Mouse (Mus musculus) MEL (cell line): ENCODE results near the gene Nelfb. TPM values are rescaled to one million over a fixed set of nuclear protein-coding genes. Genes with fewer than 3 reads are reported as not detected.
A peak's percentile ranks its signal among the peaks of the same experiment; 100 is the strongest.

ENCODE experiments used
- DNase-seq: peaks from one replicate; pipeline ENCODE4 v3.0.0; 2011; ENCODE audit warnings: low read depth, low spot score
- H3K27ac ChIP-seq: 2 replicates; pipeline ENCODE4 v1.5.1; 2012; ENCODE audit warnings: low read depth, mild to moderate bottlenecking, control low read depth, low read length, moderate library complexity; ENCODE audit not compliant: control insufficient read depth
- H3K27me3 ChIP-seq, 2 experiments: fragments of 150-350 bp in 1 of 2; sonication (generic) in 1 of 2; 2 replicates each; pipeline ENCODE4 v1.6.1; 2012; ENCODE audit warnings: low read length in 2 of 2, mild to moderate bottlenecking in 2 of 2, improper control_type of control experiment in 1 of 2, moderate library complexity in 1 of 2; ENCODE audit not compliant: insufficient read depth in 2 of 2, control insufficient read depth in 1 of 2
- H3K36me3 ChIP-seq, 2 experiments: 2 replicates each; pipeline ENCODE4 v1.6.1; 2012 to 2014; ENCODE audit warnings: low read length in 2 of 2, improper control_type of control experiment in 1 of 2, inconsistent platforms in 1 of 2, mild to moderate bottlenecking in 1 of 2; ENCODE audit not compliant: insufficient read depth in 2 of 2, control insufficient read depth in 1 of 2
- H3K4me1 ChIP-seq, 2 experiments: fragments of 150-350 bp in 1 of 2; sonication (generic) in 1 of 2; 2 replicates each; pipeline ENCODE4 v1.6.1; 2012; ENCODE audit warnings: low read length in 2 of 2, improper control_type of control experiment in 1 of 2, mild to moderate bottlenecking in 1 of 2; ENCODE audit not compliant: insufficient read depth in 2 of 2, control insufficient read depth in 1 of 2
- H3K4me3 ChIP-seq, 2 experiments: fragments of 150-350 bp in 1 of 2; sonication (generic) in 1 of 2; 2 replicates each; pipeline ENCODE4 v1.5.1; 2012; ENCODE audit warnings: low read depth in 2 of 2, low read length in 2 of 2, mild to moderate bottlenecking in 2 of 2, moderate library complexity in 2 of 2, control low read depth in 1 of 2, improper control_type of control experiment in 1 of 2; ENCODE audit not compliant: control insufficient read depth in 1 of 2, insufficient read depth in 1 of 2
- H3K79me2 ChIP-seq: 2 replicates; pipeline ENCODE4 v1.6.1; 2012; ENCODE audit warnings: mild to moderate bottlenecking, low read length, moderate library complexity; ENCODE audit not compliant: control insufficient read depth, poor library complexity, insufficient read depth
- H3K9ac ChIP-seq: 2 replicates; pipeline ENCODE4 v1.6.1; 2012; ENCODE audit warnings: low read depth, mild to moderate bottlenecking, control low read depth, low read length, moderate library complexity; ENCODE audit not compliant: control insufficient read depth, poor library complexity, severe bottlenecking
- H3K9me3 ChIP-seq: fragments of 150-350 bp; sonication (generic); replicated peaks from 2 replicates; pipeline ENCODE4 v1.6.1; 2012; ENCODE audit warnings: mild to moderate bottlenecking, low read length, improper control_type of control experiment, moderate library complexity; ENCODE audit not compliant: insufficient read depth
- BHLHE40 ChIP-seq: IDR thresholded peaks from 2 replicates; pipeline ENCODE4 v1.6.1; 2012; ENCODE audit warnings: low read depth, mild to moderate bottlenecking, inconsistent platforms, low read length, improper control_type of control experiment, borderline replicate concordance
- CHD1 ChIP-seq: IDR thresholded peaks from 2 replicates; pipeline ENCODE4 v1.6.1; 2012; ENCODE audit warnings: low read depth, mild to moderate bottlenecking, inconsistent platforms, low read length, improper control_type of control experiment
- CHD2 ChIP-seq: IDR thresholded peaks from 2 replicates; pipeline ENCODE4 v1.6.1; 2011; ENCODE audit warnings: low read length, improper control_type of control experiment
- CTCF ChIP-seq, 3 experiments: IDR thresholded peaks in 2 of 3; conservative IDR thresholded peaks in 1 of 3; 2 replicates each; pipeline ENCODE4 v1.5.1; 2011 to 2012; ENCODE audit warnings: low read length in 3 of 3, low read depth in 2 of 3, mild to moderate bottlenecking in 2 of 3, improper control_type of control experiment in 1 of 3, inconsistent platforms in 1 of 3, mixed read lengths in 1 of 3, moderate library complexity in 1 of 3; ENCODE audit not compliant: control insufficient read depth in 1 of 3, insufficient read depth in 1 of 3, poor library complexity in 1 of 3, severe bottlenecking in 1 of 3
- E2F4 ChIP-seq: IDR thresholded peaks from 2 replicates; pipeline ENCODE4 v1.6.1; 2011; ENCODE audit warnings: low read depth, low read length, improper control_type of control experiment, borderline replicate concordance
- ELF1 ChIP-seq: IDR thresholded peaks from 2 replicates; pipeline ENCODE4 v1.6.1; 2014; ENCODE audit warnings: low read depth, mild to moderate bottlenecking, inconsistent platforms, low read length, improper control_type of control experiment, moderate library complexity
- EP300 ChIP-seq, 2 experiments: IDR thresholded peaks; 2 replicates each; pipeline ENCODE4 v1.6.1; 2011; ENCODE audit warnings: improper control_type of control experiment in 2 of 2, low read length in 2 of 2, low read depth in 1 of 2, mild to moderate bottlenecking in 1 of 2
- ETS1 ChIP-seq: IDR thresholded peaks from 2 replicates; pipeline ENCODE4 v1.6.1; 2012; ENCODE audit warnings: low read depth, mild to moderate bottlenecking, inconsistent platforms, low read length, improper control_type of control experiment, moderate library complexity
- GABPA ChIP-seq: IDR thresholded peaks from 2 replicates; pipeline ENCODE4 v1.6.1; 2012; ENCODE audit warnings: low read depth, mild to moderate bottlenecking, inconsistent platforms, low read length, improper control_type of control experiment, moderate library complexity
- GATA1 ChIP-seq: IDR thresholded peaks from 2 replicates; pipeline ENCODE4 v1.6.1; 2011; ENCODE audit warnings: low read depth, low read length, improper control_type of control experiment
- HCFC1 ChIP-seq: IDR thresholded peaks from 2 replicates; pipeline ENCODE4 v1.6.1; 2012; ENCODE audit warnings: low read depth, mild to moderate bottlenecking, inconsistent platforms, low read length, improper control_type of control experiment, moderate library complexity
- JUND ChIP-seq: IDR thresholded peaks from 2 replicates; pipeline ENCODE4 v1.6.1; 2011; ENCODE audit warnings: low read depth, mild to moderate bottlenecking, improper control_type of control experiment, low read length
- KAT2A ChIP-seq: conservative IDR thresholded peaks from 2 replicates; pipeline ENCODE4 v1.6.1; 2012; ENCODE audit warnings: low read depth, low read length, improper control_type of control experiment, inconsistent platforms
- MAFK ChIP-seq: IDR thresholded peaks from 2 replicates; pipeline ENCODE4 v1.6.1; 2011; ENCODE audit warnings: low read depth, mild to moderate bottlenecking, low read length, improper control_type of control experiment, borderline replicate concordance
- MAX ChIP-seq: IDR thresholded peaks from 2 replicates; pipeline ENCODE4 v1.6.1; 2011; ENCODE audit warnings: low read length, improper control_type of control experiment
- MAZ ChIP-seq: IDR thresholded peaks from 2 replicates; pipeline ENCODE4 v1.6.1; 2012; ENCODE audit warnings: low read depth, mild to moderate bottlenecking, inconsistent platforms, low read length, improper control_type of control experiment
- MEF2A ChIP-seq: IDR thresholded peaks from 2 replicates; pipeline ENCODE4 v1.6.1; 2014; ENCODE audit warnings: low read depth, mild to moderate bottlenecking, inconsistent platforms, low read length, improper control_type of control experiment; ENCODE audit not compliant: poor library complexity, insufficient replicate concordance, severe bottlenecking; ENCODE audit errors: extremely low read depth
- MXI1 ChIP-seq: IDR thresholded peaks from 2 replicates; pipeline ENCODE4 v1.6.1; 2011; ENCODE audit warnings: mild to moderate bottlenecking, low read depth, low read length, improper control_type of control experiment
- MYB ChIP-seq: IDR thresholded peaks from 2 replicates; pipeline ENCODE4 v1.6.1; 2011; ENCODE audit warnings: mild to moderate bottlenecking, low read depth, low read length, improper control_type of control experiment
- MYC ChIP-seq: IDR thresholded peaks from 2 replicates; pipeline ENCODE4 v1.6.1; 2011; ENCODE audit warnings: low read depth, mild to moderate bottlenecking, low read length, improper control_type of control experiment, moderate library complexity
- NELFE ChIP-seq: IDR thresholded peaks from 2 replicates; pipeline ENCODE4 v1.6.1; 2011; ENCODE audit warnings: low read depth, low read length, improper control_type of control experiment
- POLR2A ChIP-seq, 2 experiments: IDR thresholded peaks; 2 replicates each; pipeline ENCODE4 v1.6.1; 2011 to 2012; ENCODE audit warnings: low read length in 2 of 2, mild to moderate bottlenecking in 2 of 2, control low read depth in 1 of 2, improper control_type of control experiment in 1 of 2, low read depth in 1 of 2, moderate library complexity in 1 of 2; ENCODE audit not compliant: control insufficient read depth in 1 of 2, insufficient read depth in 1 of 2, poor library complexity in 1 of 2
- POLR2AphosphoS2 ChIP-seq: IDR thresholded peaks from 2 replicates; pipeline ENCODE4 v1.6.1; 2011; ENCODE audit warnings: low read length, improper control_type of control experiment
- RAD21 ChIP-seq: IDR thresholded peaks from 2 replicates; pipeline ENCODE4 v1.6.1; 2011; ENCODE audit warnings: mild to moderate bottlenecking, low read depth, low read length, improper control_type of control experiment
- RCOR1 ChIP-seq: IDR thresholded peaks from 2 replicates; pipeline ENCODE4 v1.6.1; 2012; ENCODE audit warnings: low read depth, mild to moderate bottlenecking, inconsistent platforms, low read length, improper control_type of control experiment
- SIN3A ChIP-seq: IDR thresholded peaks from 2 replicates; pipeline ENCODE4 v1.6.1; 2012; ENCODE audit warnings: low read length, improper control_type of control experiment, inconsistent platforms
- SMC3 ChIP-seq: IDR thresholded peaks from 2 replicates; pipeline ENCODE4 v1.6.1; 2011; ENCODE audit warnings: low read depth, low read length, improper control_type of control experiment
- TAL1 ChIP-seq: IDR thresholded peaks from 2 replicates; pipeline ENCODE4 v1.6.1; 2012; ENCODE audit warnings: mild to moderate bottlenecking, inconsistent platforms, low read length, moderate library complexity, mixed read lengths
- TBP ChIP-seq: IDR thresholded peaks from 2 replicates; pipeline ENCODE4 v1.8.0; 2011; ENCODE audit warnings: low read depth, low read length, improper control_type of control experiment
- TCF12 ChIP-seq: IDR thresholded peaks from 2 replicates; pipeline ENCODE4 v1.6.1; 2014; ENCODE audit warnings: low read depth, mild to moderate bottlenecking, inconsistent platforms, low read length, improper control_type of control experiment, moderate library complexity
- UBTF ChIP-seq: IDR thresholded peaks from 2 replicates; pipeline ENCODE4 v1.6.1; 2012; ENCODE audit warnings: low read depth, mild to moderate bottlenecking, inconsistent platforms, low read length, improper control_type of control experiment, moderate library complexity, borderline replicate concordance; ENCODE audit not compliant: insufficient read depth
- USF1 ChIP-seq: IDR thresholded peaks from 2 replicates; pipeline ENCODE4 v1.6.1; 2014; ENCODE audit warnings: low read depth, mild to moderate bottlenecking, inconsistent platforms, low read length, improper control_type of control experiment, moderate library complexity
- USF2 ChIP-seq, 2 experiments: IDR thresholded peaks; 2 replicates each; pipeline ENCODE4 v1.6.1; 2011 to 2012; ENCODE audit warnings: improper control_type of control experiment in 2 of 2, low read length in 2 of 2, borderline replicate concordance in 1 of 2, inconsistent platforms in 1 of 2, low read depth in 1 of 2, mild to moderate bottlenecking in 1 of 2; ENCODE audit not compliant: insufficient read depth in 1 of 2
- ZKSCAN1 ChIP-seq: IDR thresholded peaks from 2 replicates; pipeline ENCODE4 v1.6.1; 2012; ENCODE audit warnings: low read depth, mild to moderate bottlenecking, inconsistent platforms, low read length, improper control_type of control experiment, moderate library complexity
- ZMIZ1 ChIP-seq: IDR thresholded peaks from 2 replicates; pipeline ENCODE4 v1.6.1; 2012; ENCODE audit warnings: low read depth, mild to moderate bottlenecking, inconsistent platforms, low read length, improper control_type of control experiment, moderate library complexity
- ZNF384 ChIP-seq: IDR thresholded peaks from 2 replicates; pipeline ENCODE4 v1.6.1; 2012; ENCODE audit warnings: low read depth, mild to moderate bottlenecking, inconsistent platforms, low read length, improper control_type of control experiment
- polyA plus RNA-seq, 2 experiments: library from polyadenylated mRNA; stranded (reverse) in 1 of 2; unstranded in 1 of 2; fragments of >175 nt in 1 of 2; fragments of >200 nt in 1 of 2; gene quantifications; 2 replicates each; pipeline versions ENCODE4 v1.2.1 to v1.2.4; 2012; ENCODE audit warnings: low replicate concordance in 2 of 2, low read depth in 1 of 2; ENCODE audit not compliant: insufficient read length in 2 of 2, insufficient read depth in 1 of 2, missing spikeins in 1 of 2
- total RNA-seq: library from RNA; depleted of rRNA; stranded (reverse); fragments of 300-350 nt; gene quantifications from 2 replicates; pipeline ENCODE4 v1.2.3, GENCODE M21; 2012; rRNA removed

The Nelfb gene
- total RNA-seq (62.9 and 63.1 TPM in 2 replicates), polyA plus RNA-seq (10 to 100 TPM in 1 of 2 experiments, not detected in 1; 83.5 TPM)

DNA sequence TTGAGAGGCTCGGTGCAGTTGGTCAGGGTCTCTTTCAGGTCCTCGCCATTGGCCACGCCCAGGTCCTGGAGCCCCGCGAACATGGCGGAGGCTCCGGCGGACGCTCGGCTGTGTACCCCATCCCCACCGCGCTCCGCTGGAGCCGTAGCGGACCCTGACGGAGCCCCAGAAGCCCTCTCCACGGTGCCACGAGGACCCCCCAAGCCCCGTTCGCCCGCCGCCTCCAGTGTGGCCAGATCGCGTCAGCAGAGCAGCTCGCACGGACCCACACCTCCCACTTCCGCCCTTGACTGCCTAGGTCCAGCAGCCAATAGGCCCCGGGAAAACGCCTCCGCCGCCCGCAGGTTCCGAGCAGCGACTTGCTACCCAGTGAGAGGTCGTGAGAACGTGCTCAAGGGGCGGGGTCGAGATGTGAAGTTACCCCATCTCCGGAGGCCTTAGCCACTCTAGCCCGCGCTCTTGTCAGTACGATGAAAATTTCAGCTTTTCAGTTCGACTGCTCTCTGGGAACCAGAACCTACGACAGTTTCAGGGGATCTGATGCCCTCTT lies at the start of gene Nelfb:
Nelfb (minus strand) TSS at position 369 of the 550 bp plus-strand sequence.
- peaks cover 21% of the 10 kb centered on the region for H3K79me2 ChIP-seq
- no peaks in the 10 kb centered on the region for H3K9me3 ChIP-seq
- peak within 1 kb of the TSS; percentile 93 for H3K9ac ChIP-seq
- peak; percentile 98 for DNase-seq
- peak within 1 kb of the TSS; percentile 76 for H3K27ac ChIP-seq
- H3K4me1 ChIP-seq = peaks cover 6 to 17% of the 10 kb centered on the region in 2 experiments
- peak within 1 kb of the TSS; percentile 69 to 97 for H3K4me3 ChIP-seq
- H3K27me3 ChIP-seq = no peaks in the 10 kb centered on the region
- H3K36me3 ChIP-seq = peaks cover 2 to 11% of the 10 kb centered on the region in 2 experiments; a peak in 3 of 4 replicates
- TF ChIP-seq GABPA (peak; percentile 58; the same call in 1 of the 2 replicates), MYC (peak; percentile 58), TCF12 (peak; percentile 72), CHD2 (no peak), ETS1 (no peak), RAD21 (no peak), USF2 (IDR thresholded peaks at IDR 0.05; ENCODE audit: borderline replicate concordance in 1 of 2, insufficient read depth in 1 of 2, low read depth in 1 of 2, low read length in 2 of 2) (no peak), CTCF (IDR thresholded peaks at IDR 0.05 in 2 of 3, conservative IDR thresholded peaks at IDR 0.05 in 1 of 3; ENCODE audit: control insufficient read depth in 1 of 3, insufficient read depth in 1 of 3, low read depth in 2 of 3, low read length in 3 of 3, poor library complexity in 1 of 3, severe bottlenecking in 1 of 3) (0 out of 6 replicates have a peak, but pooled peaks of 1 of the 3 experiments have one; percentile 1), JUND (no peak), POLR2A (IDR thresholded peaks at IDR 0.05; ENCODE audit: control insufficient read depth in 1 of 2, insufficient read depth in 1 of 2, low read depth in 1 of 2, low read length in 2 of 2, poor library complexity in 1 of 2) (peak; percentile 83 to 96), TAL1 (no peak), RCOR1 (no peak), ZMIZ1 (peak; percentile 85), MAX (peak; percentile 76; the same call in 1 of the 2 replicates), BHLHE40 (peak; percentile 67), KAT2A (peak; percentile 68; the same call in 1 of the 2 replicates), HCFC1 (peak; percentile 94), UBTF (no peak), MEF2A (no peak), SMC3 (peak; percentile 13; the same call in 1 of the 2 replicates), CHD1 (no peak), POLR2AphosphoS2 (peak; percentile 56; the same call in 1 of the 2 replicates), MYB (no peak), ZNF384 (no peak), E2F4 (peak; percentile 65; the same call in 1 of the 2 replicates), ELF1 (peak; percentile 91), ZKSCAN1 (no peak), GATA1 (no peak), USF1 (no peak), SIN3A (peak; percentile 86), MAFK (no peak), MXI1 (peak; percentile 90; the same call in 1 of the 2 replicates), TBP (peak; percentile 72), NELFE (peak; percentile 84), MAZ (peak; percentile 82), EP300 (IDR thresholded peaks at IDR 0.05; ENCODE audit: low read depth in 1 of 2, low read length in 2 of 2) (no peak)
